Mouse (Mus musculus) sigmoid colon, adult 10 weeks (tissue): Measurements from ENCODE around the gene Aass. TPM values are rescaled to one million over a fixed set of nuclear protein-coding genes. Genes with fewer than 3 reads are reported as not detected.

Experiments used
- polyA plus RNA-seq: library from polyadenylated mRNA; stranded (reverse); fragments of 350-450 nt; fragmentation: Illumina TruSeq; extraction: RNeasy Lipid Tissue Mini Kit (QIAGEN cat#74804); gene quantifications from one replicate; pipeline ENCODE4 v1.2.3, GENCODE M21; 2014; ENCODE audit warnings: low read depth, low replicate concordance

Aass gene
- 0.25 TPM for polyA plus RNA-seq

DNA sequence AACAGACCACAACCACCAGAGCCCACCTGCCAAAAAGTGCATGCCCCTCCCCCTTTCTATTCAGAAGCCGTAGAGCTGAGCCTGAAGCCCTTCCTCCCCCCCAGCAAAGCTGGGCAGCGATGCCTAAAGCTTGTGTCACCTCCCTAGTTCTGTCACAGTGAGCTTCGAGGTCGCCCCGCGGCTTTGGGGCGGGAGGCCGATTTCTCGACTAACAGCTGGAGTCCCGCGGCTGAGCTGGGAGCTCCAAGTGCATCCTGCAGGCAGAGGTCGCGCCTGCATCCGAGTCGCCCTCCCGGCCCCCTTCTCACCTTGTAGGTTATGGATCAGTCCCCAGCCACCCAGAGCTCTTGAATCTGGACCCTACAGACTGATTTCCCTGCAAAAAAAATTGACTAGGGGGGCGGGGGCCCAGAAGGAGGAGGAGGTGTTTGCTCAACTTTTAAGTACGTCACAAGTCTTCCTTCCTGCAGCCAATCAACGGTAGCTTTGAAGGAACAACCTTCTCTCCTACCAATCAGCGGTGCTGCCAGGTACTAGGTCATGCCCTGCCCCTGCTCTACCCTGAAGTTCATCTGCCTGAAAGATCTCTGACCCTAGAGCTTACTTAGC lies at the start of gene Aass:
Gene Aass (minus strand): TSS at position 414 of the 609 bp plus-strand sequence.

Other genes with a start within 250 kb of the Aass start
- gene Fezf1, start 115.4 kb upstream of the Aass start, polyA plus RNA-seq, result not detected